Mouse (Mus musculus) gastrocnemius, adult 2 months (tissue): ENCODE data around the gene Sult6b2. TPM values are rescaled to one million over a fixed set of nuclear protein-coding genes. Genes with fewer than 3 reads are reported as not detected.

Experiments used
- DNase-seq: peaks from one replicate; pipeline ENCODE4 v3.0.0; 2022
- H3K27ac ChIP-seq: fragments of 200-600 bp; 2 replicates; pipeline ENCODE4 v1.8.1; 2022; ENCODE audit warnings: mild to moderate bottlenecking
- H3K4me3 ChIP-seq: fragments of 200-600 bp; 2 replicates; pipeline ENCODE4 v1.8.1; 2022; ENCODE audit warnings: mild to moderate bottlenecking, moderate library complexity
- CTCF ChIP-seq: fragments of 200-600 bp; IDR thresholded peaks from 2 replicates; pipeline ENCODE4 v1.8.1; 2022; ENCODE audit warnings: antibody characterized with exemption, mild to moderate bottlenecking, moderate library complexity
- intact Hi-C: fragments of 180-260 bp; cut with DNase I; formaldehyde crosslinking; loops from one replicate; pipeline ENCODE4 v1.15.1; 2025
- total RNA-seq, 2 experiments: library from RNA; stranded (reverse); gene quantifications; 2 replicates each; pipeline ENCODE4 v1.2.3; 2021

Sult6b2 gene
- total RNA-seq, 2 experiments from 2014 or later: not detected

- intact Hi-C loops: no loop called here
- Histone ChIP-seq H3K4me3 (no peak overlapping the region), H3K27ac (no peak overlapping the region)
- TF ChIP-seq CTCF: no peak
- DNase-seq: no peak
Measured at GRCm38 (mm10) chr6:142738225-142738624, 66.1 kb downstream of the Sult6b2 start.

- Histone ChIP-seq H3K27ac (no peak overlapping the region), H3K4me3 (no peak overlapping the region)
- intact Hi-C loops: loop anchor here (1.0 kb wide), 1 partner anchor 211 kb away; no protein-coding TSS in a partner anchor
- peak; percentile 87 for TF ChIP-seq CTCF
- no peak for DNase-seq
Measured at GRCm38 (mm10) chr6:142735302-142736005, 68.8 kb downstream of the Sult6b2 start.

Other genes starting within 250 kb of the Sult6b2 start
- gene Kcnj8, start 232.9 kb downstream of the Sult6b2 start, total RNA-seq: 1 to 10 TPM; 8.2 to 8.4 TPM
- 100 to 1,000 TPM; 123 to 135 TPM for gene Abcc9, start 102.2 kb downstream of the Sult6b2 start, total RNA-seq
- 10 to 100 TPM; 27.5 to 31.6 TPM for gene Cmas, start 47.8 kb downstream of the Sult6b2 start, total RNA-seq
- gene St8sia1, start 159.9 kb upstream of the Sult6b2 start, total RNA-seq: under 1 TPM; 0.11 to 0.23 TPM